Mouse (Mus musculus) left cerebral cortex, postnatal 36 days (tissue): ENCODE data around the gene Pnrc2. TPM values are rescaled to one million over a fixed set of nuclear protein-coding genes. Genes with fewer than 3 reads are reported as not detected.
A peak's percentile ranks its signal among the peaks of the same experiment; 100 is the strongest.

Source experiments
- DNase-seq, 2 experiments: peaks; one replicate each; pipeline ENCODE4 v3.0.0; 2021 to 2022; ENCODE audit warnings: low spot score in 2 of 2, mixed read lengths in 1 of 2
- intact Hi-C: fragments of 180-260 bp; cut with DNase I; formaldehyde crosslinking; loops from one replicate; pipeline ENCODE4 v1.15.1; 2025
- total RNA-seq, 2 experiments: library from RNA; stranded (reverse); gene quantifications; 2 replicates each; pipeline ENCODE4 v1.2.3; 2021

Gene Pnrc2
- total RNA-seq, 2 experiments from 2014 or later = 41.2 to 44.6 TPM

GRCm38 (mm10) chr4:135874564-135875535 lies 1.2 kb upstream of the Pnrc2 start:
- intact Hi-C loops = no loop called here
- no peak for DNase-seq

DNA sequence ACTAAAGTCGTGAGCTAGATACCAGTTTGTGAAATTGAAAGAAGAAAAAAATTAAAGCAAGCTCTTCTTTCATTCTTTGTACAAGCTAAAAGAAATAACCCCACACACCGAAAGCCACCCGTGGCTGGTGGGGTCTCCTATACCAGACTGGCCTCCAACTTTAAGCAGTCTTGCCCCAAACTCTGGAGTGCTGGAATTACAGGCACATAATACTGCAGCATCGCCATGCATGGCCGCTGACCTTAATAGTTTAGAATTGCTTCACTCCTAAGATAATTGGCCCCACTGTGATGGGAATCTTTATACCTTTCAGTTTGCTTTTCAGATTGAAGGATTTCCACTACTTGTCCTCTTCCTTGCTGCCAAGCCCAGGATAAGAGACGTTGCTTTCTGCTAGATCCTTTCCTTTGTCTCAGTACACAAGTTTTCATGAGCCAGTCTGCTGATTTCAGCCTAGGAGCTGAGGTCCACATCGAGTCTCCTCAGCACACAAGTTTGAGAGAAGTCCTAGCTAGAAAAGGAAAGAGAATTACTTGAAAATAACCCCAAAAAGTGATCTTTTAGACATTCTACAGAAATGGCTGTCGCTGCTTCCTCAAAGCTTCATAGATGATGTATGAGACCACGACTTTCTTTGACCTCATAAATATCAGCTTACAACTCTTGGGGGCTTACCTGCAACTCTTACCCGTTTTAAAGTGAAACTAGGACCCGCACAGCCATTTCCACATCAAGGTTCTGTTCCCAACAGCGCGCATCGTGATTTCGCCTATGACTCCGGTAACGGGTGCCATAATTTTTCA lies 860 bp downstream of the Pnrc2 start:
- intact Hi-C loops = loop anchor here (1.0 kb wide), 1 partner anchor 16 kb away; no protein-coding TSS in a partner anchor
- DNase-seq = no peak

DNA sequence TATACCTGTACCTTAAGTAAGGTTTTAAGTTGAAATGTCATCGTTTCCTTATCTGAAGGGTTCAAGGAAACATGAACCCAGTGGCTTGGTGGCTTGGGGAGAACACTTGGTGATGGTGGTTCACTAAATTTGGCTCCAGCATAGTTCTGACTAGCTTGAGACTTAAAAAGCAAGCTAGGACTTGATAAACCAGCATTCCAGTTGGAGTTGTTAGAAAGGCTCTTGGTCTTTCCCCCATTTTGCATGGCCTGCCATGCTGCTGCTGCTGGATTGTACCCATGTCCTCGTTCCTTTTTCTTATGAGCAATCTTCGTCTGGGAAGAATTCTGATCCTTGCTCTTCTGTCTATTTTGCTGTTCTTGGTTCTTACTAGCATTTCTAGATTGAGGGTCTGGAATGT lies 1.6 kb downstream of the Pnrc2 start:
- no peak for DNase-seq
- intact Hi-C loops = no loop called here

DNA sequence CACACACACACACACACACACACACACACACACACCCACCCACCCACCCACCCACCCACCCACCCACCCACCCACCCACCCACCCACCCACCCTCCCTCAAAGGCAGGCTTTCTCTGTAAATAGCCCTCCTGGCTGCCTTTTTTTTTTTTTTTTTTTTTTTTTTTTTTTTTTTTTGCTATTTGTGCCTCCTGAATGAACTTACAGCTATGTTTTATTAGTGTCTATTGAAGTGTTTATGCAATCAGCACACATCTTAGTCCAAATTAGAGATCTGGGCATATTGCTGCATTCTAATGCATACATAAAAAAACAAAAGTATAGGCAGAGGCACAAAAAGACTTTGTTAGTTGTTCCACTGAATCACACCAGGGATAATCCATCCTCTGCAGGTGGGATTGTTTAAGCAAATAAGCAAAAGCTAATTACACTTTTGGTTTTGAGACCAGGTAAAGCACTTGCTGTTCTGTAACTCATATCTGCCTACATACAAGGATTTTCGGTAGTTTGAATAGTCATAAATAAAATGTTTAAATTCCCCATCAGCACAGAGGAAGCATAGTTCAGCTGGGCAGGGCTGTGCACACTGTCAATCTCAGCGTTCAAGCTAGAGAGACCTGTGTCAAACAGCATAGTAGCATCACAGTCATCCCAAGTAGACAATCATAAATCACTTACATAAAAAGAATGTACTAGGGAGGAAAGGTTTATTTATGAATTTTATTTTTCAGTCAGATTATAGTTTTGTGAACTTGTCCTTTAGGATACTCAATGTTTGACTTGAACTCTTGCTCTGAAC lies 3.2 kb downstream of the Pnrc2 start:
- DNase-seq = no peak
- intact Hi-C loops = no loop called here

DNA sequence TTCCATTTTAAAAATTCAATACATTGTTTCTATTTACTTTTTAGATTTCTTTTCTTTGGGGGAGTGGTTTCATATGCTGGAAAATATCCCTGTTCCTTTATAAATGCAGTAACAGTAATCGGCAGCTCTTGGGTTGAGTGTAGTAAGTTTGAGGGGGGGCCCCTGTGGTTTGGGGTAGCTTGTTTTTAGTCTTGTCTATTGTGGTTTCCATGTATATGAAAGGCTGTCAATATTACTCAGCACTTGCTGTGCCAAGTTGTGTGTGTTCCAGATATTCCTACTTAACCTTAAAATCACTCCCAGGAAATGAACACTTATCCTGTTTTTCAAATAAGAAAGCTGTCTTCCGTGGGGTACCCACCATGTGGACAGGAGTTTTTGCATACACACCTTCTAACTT lies 4.7 kb downstream of the Pnrc2 start:
- DNase-seq = no peak

GRCm38 (mm10) chr4:135857597-135858186 lies 16.0 kb downstream of the Pnrc2 start:
- intact Hi-C loops = loop anchor here (2.0 kb wide), 1 partner anchor 505 kb away; the partner anchor contains the start of gene Srrm1
- DNase-seq = no peak

More for the DNA sequence above, 4.7 kb downstream of the Pnrc2 start:
- intact Hi-C loops = no loop called here

DNA sequence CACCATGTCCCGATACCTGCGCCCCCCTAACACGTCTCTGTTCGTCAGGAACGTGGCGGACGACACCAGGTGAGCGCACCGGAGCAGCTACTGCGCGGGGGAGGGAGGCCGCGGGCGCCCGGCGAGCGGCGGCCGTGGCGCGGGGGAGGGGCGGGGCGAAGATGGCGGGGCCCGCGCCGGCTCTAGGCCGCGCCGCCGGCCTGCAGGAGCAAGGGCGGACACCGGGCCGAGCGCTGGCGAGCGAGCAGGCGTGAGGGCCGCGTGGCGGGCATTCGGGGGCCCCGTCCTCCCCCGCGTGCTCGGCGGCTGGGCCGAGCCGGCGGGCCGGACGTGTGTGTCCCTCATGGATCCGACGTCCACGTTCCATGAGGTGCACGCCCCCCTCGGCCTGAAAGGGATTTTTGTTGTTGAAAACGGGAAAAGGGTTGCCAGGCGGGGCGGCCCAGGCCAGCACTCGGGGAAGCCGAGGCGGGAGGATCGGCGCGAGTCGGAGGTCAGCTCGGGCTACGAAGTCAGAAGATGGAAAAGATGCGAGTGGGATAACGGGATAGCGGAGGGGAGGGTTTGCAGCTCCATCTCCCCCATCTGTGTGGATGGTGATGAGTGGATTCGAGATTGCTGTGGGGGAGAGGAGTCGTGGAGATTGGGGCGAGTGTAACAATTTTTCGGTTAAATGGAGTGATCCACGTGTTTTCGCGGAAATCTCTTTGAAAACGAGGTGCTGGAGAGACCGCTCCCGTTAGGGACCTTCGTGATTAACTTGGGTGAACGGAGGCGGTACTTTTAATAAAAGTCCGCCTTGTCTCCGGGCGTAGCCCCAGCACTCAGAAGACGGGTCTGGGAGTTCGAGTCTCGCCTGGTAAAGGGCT lies 17.2 kb downstream of the Pnrc2 start:
- intact Hi-C loops = loop anchor here (1.0 to 2.0 kb wide), 2 partner anchors 17 to 504 kb away; partner anchors contain the start of genes Pnrc2 and Srrm1
- DNase-seq = peak; percentile 56 to 60

GRCm38 (mm10) chr4:135855536-135856222 lies 18.0 kb downstream of the Pnrc2 start, which contains the start of gene Srsf10:
Gene Srsf10, plus strand, starts transcription at chr4:135855747.
- intact Hi-C loops = loop anchor here (1.0 to 2.0 kb wide), 2 partner anchors 18 to 503 kb away; partner anchors contain the start of genes Pnrc2 and Srrm1
- peak; percentile 93 to 94 for DNase-seq

DNA sequence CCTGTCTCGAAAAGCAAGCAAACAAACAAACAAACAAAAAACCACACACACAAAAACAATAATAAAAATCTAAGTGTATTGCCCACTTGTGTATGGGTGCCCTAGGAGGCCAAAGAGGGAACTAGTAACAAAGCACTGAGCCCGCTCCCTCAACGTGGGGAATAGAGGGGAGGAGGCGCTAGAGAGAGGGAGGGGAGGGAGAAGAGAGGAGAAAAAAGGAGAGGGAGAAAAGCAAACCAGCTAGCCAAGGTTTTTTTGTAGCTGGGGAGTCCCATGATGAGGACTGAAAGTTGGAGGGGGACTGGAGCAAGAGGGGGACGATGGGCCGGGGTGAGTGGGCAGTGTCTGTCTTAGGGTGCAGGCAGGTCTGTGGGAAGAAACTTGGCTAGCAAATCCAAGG lies 18.6 kb downstream of the Pnrc2 start:
- intact Hi-C loops = no loop called here
- no peak for DNase-seq

GRCm38 (mm10) chr4:135854630-135855029 lies 19.0 kb downstream of the Pnrc2 start:
- DNase-seq = no peak
- intact Hi-C loops = no loop called here

- intact Hi-C loops = no loop called here
- DNase-seq = no peak
These were observed 19.6 kb downstream of the Pnrc2 start for GRCm38 (mm10) chr4:135853987-135854546.

DNA sequence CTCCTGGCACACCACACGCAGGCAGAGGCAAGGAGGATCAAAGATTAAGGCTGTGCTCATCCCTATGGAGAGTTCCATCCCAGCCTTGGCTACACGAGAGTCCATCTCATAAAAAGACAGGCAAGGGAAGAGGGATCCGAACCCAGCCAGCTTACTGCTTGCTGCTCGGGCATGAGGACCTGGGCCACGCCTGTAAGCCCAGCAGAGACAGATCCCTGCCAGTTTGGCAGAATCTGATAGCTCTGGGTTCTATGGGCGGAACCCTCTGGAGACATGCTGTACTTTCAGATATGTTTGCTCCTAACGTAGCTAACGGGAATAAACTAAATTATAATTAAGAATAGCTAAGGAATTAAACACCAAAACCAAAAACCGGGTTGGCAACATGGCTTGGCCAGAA lies 21.7 kb downstream of the Pnrc2 start:
- no peak for DNase-seq

DNA sequence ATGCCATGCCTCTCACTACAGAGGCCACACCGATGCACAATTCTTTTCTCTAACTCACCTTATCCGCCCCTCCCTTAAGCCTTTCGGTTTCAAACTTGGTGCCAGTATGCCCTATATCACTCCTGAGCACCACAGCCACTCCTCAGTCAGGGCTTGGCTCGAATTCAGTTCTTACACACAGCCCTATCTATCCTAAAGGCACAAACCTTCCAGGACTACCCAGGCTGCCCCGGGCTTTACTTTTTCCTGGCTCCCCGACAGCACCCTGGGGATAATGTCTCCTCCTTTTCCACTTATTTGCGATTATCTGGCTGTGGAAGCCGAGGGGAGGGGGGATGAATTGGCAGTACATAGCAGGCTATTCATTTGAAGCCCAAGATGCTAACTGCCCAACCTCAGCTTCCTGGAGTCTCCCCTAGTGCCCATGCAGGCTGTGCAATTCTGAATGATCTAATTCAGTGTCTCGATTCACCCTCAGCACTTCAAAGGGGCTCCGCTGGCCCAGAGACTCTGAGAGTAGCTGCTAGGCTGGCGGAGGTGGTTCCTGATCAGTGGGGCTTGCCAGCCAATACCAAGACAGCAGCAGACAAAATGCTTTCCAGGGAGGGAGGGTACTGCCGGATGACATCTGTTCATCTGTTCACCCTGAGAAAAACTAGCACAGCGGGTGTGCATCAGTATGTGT lies 23.1 kb downstream of the Pnrc2 start:
- intact Hi-C loops = no loop called here
- peak in 1 of 2 experiments; percentile 43 for DNase-seq

More for the DNA sequence above, 21.7 kb downstream of the Pnrc2 start:
- intact Hi-C loops = no loop called here

GRCm38 (mm10) chr4:135847581-135847980 lies 26.1 kb downstream of the Pnrc2 start:
- DNase-seq = no peak
- intact Hi-C loops = no loop called here

- intact Hi-C loops = no loop called here
- DNase-seq = no peak
These were observed 29.2 kb downstream of the Pnrc2 start for GRCm38 (mm10) chr4:135844400-135844799.

- intact Hi-C loops = no loop called here
These were observed 34.2 kb downstream of the Pnrc2 start for GRCm38 (mm10) chr4:135839293-135840011.

More at GRCm38 (mm10) chr4:135839293-135840011, 34.2 kb downstream of the Pnrc2 start:
- DNase-seq = no peak
